Mouse (Mus musculus): ENCODE measurements around the gene Slpi. TPM values are rescaled to one million over a fixed set of nuclear protein-coding genes. Genes with fewer than 3 reads are reported as not detected.

Slpi gene
- total RNA-seq (2021) = 10 to 100 TPM; 17.0 to 18.0 TPM
- long read RNA-seq, experiment 1, transcript Slpi-201 (4 exons, 876 nt) = major isoform, 25 of 27 reads
- long read RNA-seq, experiment 1, partial matches to known transcripts = 1 of 27 reads
- long read RNA-seq, experiment 1, other reads (novel, unspliced or antisense) = 1 of 27 reads
- long read RNA-seq, experiment 2, transcript Slpi-201 (4 exons, 876 nt) = major isoform, 6 of 7 reads
- long read RNA-seq, experiment 2, partial matches to known transcripts = 1 of 7 reads
- long read RNA-seq, experiment 2, other reads (novel, unspliced or antisense) = 0 of 7 reads

- DNase-seq = no peak
These were observed at the start of gene Slpi for GRCm38 (mm10) chr2:164389020-164389419. Gene Slpi, minus strand, starts transcription at chr2:164389095.

DNA sequence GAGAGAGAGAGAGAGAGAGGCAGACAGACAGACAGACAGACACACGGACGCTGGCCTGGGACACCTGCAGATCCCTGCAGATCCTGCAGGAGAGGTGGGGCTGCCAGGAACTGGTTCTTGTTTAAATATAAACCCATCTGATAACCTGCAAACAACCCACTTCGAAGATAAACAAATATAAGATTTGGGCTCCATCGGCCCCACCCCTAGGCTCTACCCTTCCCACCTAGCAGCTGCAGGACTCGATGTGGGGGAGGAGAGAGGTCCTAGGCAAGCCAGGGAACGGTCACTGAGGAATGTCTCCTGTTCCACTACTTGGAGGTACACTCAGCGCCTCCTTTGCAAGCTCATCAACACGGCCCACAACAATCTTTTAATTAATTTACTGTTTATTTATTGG, 49.4 kb upstream of the Slpi start:
- DNase-seq = no peak

DNA sequence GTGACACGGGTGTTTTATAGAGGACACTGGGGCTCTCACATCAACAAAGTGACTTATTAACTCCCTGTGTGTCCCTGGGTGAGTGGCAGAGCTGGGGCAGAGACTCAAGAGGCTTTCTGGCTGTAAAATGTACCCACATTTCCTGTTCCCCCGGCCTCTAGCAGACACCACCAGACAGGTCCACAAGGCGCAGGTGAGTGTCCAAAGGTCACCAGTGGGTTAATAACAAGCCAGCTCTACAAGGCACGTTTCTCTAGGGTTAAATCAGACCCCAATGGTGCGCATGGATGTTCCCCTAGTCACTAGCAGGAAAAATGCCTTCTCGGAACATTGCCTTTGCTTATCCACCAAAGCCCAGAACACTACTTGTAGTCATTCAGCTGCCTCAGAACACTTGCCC, 48.8 kb upstream of the Slpi start:
- DNase-seq = no peak

GRCm38 (mm10) chr2:164436961-164437360, 48.1 kb upstream of the Slpi start:
- peak in 1 of 2 experiments; percentile 50 for DNase-seq

- peak in 1 of 2 experiments; percentile 12 for DNase-seq
These were observed 47.5 kb upstream of the Slpi start for GRCm38 (mm10) chr2:164436215-164436913.

DNA sequence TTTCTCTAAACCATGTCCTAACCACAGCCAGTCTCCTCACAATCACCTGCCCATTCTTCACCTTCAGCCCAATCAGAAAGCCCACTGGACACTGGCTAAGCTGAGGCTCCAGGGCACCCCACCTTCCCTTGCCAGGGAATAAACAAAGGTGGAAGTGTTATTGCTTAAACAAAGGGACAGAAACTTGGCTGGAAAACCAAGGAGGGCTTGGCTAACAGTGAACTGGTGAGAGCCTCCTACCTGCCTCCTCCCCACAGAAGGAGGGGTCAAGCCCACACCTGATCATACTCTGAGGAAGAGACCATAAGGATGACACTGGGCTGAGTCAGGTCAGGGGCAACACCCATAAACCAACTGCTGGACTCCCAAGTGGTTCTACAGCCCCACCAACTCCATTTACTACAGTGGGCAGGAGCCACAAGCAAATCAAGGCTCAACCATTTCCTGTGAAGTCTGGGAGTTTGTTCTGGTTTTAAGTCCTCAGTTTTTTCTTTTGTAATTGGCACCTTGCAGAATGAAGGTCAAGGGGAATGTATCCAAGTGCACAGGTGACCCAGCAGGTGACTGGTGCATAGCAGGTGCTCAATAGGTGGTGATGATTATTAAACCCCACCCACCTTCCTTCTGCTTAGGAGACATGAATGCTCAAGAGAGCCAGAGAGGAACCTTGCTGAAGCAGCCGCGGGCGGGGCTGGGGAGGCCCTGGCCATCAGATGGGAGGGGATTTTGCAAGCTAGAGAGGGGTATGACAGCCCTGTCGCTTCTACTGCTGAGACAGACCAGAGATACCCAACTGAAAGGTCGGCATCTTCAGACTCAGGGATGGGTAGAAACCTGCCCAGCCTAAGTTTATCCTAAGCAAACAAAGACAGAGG, 46.6 kb upstream of the Slpi start:
- DNase-seq = no peak

- DNase-seq = peak in 1 of 2 experiments; percentile 15
These were observed 45.8 kb upstream of the Slpi start for GRCm38 (mm10) chr2:164434681-164435080.

DNA sequence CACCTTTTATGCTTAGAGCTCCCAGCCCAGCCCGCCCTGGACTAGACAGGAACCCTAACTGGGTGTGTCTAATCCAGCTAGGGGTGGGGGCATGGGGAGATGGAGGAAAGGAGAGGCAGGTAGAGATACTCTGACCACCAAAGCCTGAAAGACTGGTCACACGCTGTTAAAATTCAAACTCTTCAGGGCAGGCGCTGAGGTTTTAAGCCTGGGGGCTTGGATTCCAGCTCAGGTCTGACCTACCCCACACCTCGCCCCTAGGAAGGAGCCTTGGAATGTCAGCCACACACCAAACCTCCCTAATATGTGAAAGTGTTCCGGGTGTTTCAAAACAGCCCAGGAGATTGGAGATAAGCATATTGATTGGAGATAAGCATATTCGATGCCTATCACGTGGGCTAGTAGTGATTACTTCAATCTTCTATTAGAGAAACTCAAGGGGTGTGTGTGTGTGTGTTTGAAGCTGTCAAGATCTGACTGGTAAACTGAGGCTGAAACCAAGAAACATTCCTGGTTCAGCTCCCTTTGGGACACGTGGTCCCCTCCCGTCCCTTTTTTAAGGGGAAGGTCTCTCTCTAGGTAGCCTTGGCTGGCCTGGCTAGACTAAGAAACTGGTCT, 44.5 kb upstream of the Slpi start:
- no peak for DNase-seq

- DNase-seq = peak; percentile 38 to 49
These were observed 43.8 kb upstream of the Slpi start for GRCm38 (mm10) chr2:164432541-164433191.

GRCm38 (mm10) chr2:164431676-164432465, 43.0 kb upstream of the Slpi start:
- peak in 1 of 2 experiments; percentile 28 for DNase-seq

GRCm38 (mm10) chr2:164430697-164431096, 41.8 kb upstream of the Slpi start:
- no peak for DNase-seq

DNA sequence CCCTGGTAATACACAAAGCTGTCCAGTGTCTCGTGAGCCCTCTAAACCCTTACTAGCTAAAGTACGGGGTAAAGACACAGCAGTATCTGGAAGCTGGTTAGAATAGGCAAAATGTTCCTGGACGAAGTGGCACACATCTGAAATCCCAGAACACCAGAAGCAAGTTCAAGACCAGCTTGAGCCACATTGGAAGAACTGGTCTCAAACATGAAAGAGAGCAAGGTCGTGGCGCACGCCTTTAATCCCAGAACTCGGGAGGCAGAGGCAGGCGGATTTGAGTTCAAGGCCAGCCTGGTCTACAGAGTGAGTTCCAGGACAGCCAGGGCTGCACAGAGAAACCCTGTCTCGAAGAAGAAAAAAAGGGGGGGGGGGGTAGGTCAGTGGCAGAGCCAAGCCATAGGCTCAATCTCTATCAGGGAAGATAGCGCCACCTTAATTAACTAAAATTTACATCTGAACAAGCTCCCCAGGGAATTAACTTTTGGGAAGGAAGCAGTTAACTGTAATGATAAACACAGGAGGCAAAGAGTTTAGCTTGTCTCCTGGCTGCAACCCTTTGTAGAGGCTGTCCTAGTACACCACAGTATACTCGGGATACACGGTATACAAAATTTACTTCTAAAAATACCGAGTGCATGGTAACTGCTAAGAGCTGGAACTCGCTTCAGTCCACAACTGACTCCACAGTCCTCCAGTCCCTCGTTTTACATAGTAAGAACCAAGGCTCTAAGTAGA, 41.2 kb upstream of the Slpi start:
- no peak for DNase-seq

DNA sequence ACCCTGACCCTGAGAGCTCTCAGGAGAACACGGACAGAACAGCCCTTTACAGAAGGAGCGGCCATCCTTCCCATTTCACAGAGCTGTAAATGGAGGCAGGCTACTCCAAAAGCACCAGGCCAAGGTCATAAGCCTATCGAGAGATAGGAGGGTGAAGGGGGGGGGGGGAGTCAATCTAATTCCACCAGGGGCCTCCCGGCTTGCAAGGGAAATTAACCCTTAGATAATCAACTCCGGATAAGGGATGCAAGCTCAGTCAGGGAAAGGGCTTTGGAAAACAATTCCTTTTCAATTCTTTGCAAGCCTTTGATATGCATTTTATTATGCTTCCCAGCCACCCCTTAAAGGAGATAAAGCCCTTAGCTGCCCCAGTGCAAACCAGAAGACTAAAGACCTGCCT, 39.6 kb upstream of the Slpi start:
- DNase-seq = no peak

DNA sequence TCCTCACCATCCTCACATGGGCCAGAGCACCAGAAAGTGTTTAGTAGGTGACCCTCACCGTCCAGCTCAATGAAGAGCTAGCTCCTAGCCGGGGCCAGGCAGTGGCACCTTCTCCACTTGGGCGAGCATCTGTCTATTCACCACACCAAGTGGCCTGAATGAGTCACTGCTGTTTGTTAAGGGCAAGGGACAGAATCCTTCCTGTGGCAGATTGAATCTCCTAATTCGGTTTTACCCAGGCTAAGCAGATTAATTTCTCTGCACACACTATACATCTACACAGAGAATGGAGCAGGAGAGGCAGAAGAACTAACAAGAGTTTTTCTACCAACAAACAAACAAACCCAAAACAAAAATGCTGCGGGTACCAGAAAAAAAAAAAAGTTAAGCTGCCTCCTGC, 38.1 kb upstream of the Slpi start:
- DNase-seq = no peak

DNA sequence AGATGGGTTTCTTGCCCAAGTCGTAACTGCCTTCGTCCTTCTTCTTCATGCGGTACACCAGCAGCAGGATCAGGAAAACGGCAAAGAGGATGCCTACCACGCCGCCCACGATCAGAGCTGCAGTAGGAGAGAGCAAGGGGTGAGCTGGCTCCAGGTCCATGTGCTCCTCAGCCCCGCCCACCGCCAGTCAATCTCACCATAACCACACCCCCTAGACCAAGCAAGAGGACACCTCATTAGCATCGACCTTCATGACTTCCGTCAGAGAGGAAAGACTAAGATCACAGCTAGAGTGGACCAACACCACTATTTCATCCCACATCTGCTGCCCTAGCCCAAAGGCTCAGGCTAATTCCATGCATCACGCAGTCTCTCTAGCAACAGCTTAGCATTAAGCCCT, 37.2 kb upstream of the Slpi start:
- DNase-seq = peak in 1 of 2 experiments; percentile 39

DNA sequence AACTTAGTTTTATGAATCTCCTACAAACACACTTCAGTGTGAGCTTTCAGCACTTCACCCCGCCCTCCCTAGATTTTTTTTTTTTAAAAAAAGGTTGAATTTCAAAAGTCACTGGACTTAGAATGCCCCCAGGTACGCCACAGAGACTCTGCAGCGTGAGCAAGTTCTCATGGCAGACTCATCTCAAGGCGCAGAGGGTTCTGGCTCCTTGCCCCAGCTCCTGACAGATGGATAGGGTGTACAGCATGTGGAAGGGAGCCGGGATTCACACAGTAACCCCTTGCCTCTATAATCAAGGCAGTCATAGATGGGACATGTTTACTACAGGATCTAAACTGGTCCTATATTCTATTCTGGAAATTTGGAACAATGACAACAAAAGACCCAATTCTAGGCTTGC, 36.5 kb upstream of the Slpi start:
- no peak for DNase-seq

DNA sequence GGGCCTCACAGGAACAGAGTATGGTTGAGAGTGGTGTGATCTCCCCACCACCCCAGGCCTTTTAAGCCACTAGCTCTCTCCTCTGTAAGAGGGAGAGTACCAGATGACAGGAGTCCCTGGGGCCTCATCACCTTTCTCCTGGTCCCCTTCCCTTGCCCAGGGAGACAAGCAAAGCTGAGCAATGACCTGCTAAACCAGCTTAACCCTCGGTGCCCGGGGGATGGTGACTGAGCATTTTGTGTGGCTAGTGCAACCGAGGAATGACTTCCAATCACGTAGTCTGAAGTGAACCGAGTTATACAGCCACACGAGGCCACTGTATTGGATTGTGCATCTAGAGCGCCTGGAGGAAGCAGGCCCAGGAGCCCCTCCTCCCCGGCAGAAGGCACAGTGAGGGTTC, 35.5 kb upstream of the Slpi start:
- no peak for DNase-seq

DNA sequence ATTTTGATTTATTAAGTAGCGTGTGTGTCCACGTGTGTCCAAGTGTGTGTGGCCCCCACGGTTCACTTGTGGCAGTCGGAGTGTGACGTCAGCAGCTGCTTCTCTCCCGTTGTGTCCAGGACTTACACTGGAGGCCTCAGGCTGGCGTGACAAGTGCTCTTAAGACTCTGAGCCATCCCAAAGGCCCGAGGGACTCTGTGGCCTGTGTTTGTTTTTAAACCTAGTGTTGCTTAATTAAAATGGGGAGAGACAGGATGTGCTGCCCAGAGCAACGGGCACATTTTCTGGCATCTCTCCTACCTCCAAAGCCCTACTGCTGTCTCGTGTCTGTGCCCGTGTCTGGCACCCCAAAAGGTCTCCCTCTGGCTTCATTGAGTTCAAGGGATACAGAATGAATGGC, 34.6 kb upstream of the Slpi start:
- DNase-seq = no peak

GRCm38 (mm10) chr2:164422675-164423393, 33.9 kb upstream of the Slpi start:
- DNase-seq = peak in 1 of 2 experiments; percentile 36

GRCm38 (mm10) chr2:164421979-164422378, 33.1 kb upstream of the Slpi start:
- DNase-seq = no peak
